Mouse (Mus musculus): ENCODE results near the gene Cdc42ep4.

The Cdc42ep4 gene

DNA sequence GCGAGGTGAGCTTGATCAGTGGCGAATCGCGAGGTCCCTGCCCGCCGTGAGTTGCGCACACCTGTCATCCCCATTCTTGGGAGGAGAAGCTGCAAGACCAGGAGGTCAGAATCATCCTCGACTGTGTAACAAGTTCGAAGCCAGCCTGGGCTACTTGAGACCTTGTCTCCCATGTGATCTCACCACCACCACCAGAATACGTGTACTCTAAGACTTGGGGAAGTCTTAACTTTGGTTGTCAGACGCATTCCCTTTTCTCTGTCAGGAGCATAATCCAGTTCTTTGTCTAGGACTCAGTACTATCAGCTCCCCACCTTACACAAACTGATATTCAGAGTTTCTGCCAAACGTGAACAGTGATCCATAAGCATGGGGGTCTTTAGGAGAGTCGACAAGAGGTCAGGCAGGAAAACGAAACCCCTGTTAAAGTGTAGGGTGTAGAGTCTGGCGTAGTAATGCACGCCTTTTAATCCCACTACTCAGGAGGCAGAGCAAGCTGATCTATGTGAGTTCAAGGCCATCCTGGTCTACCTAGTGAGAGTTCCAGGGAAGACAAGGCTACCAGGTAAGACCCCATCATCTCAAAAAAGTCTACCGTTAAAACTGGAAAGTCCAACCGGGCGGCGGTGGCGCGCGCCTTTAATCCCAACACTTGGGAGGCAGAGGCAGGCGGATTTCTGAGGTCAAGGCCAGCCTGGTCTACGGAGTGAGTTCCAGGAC lies 66.8 kb downstream of the Cdc42ep4 start:
- DNase-seq (ENCODE audit: extremely low spot score, low spot score), result no peak

DNA sequence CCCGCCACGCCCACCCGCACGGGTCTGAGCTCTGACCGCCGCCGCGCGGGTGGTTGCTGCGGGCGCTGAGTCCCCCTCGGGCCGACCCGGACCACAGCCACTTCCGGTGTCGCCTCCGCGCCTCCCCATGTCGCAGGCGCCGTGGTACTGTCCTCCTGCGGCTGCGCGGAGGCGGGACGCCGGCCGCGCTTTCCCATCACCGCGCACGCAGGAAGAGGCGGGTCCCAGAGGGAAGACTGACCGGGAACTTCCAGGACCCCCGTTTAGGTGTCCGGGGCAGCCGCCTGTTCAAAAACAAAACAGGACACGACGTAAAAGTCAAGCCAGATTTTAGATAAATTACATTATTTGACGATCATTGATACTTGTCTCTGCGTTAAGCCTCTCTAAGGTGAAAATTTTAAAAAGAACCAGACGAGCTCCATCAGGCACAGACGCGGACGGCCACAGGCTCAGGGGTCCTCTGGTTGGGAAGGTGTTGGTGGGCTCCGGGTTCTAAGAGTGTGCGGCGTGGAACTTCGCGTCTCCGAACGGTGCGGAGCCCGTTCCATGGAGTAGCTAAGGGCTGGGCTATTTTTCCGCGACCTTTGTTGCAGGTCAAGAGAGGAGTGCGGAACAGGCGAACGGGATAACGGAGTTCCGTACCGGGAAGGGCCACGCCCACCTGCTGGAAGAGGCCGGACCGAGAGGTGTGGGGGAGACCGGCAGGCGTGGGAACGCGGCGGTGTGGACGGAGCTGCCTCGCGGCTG lies 67.5 kb downstream of the Cdc42ep4 start, which contains the start of the genes Fam104a and D11Wsu47e:
Fam104a (minus strand) TSS at position 199 of the 750 bp plus-strand sequence.
D11Wsu47e (plus strand) TSS at position 456 of the 750 bp plus-strand sequence.
- peak; percentile 95 for DNase-seq (ENCODE audit: extremely low spot score, low spot score)

DNA sequence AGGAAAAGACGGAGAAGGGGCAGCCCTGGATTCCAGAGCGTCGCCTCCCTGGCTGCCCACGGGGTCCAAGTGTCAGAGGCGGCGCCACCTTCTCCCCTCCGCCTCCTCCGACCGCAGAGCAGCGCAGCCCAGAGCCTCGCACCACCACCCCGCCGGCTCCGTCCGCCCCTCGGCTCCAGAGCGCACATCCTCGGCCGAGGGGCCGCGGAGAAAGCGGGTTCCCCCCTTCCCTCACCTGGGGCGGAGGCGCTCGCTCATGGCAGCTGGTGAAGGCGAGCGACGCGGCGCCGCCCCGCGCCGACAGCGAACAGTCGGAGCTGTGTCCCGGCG lies 68.1 kb downstream of the Cdc42ep4 start:
- no peak for DNase-seq (ENCODE audit: extremely low spot score, low spot score)

DNA sequence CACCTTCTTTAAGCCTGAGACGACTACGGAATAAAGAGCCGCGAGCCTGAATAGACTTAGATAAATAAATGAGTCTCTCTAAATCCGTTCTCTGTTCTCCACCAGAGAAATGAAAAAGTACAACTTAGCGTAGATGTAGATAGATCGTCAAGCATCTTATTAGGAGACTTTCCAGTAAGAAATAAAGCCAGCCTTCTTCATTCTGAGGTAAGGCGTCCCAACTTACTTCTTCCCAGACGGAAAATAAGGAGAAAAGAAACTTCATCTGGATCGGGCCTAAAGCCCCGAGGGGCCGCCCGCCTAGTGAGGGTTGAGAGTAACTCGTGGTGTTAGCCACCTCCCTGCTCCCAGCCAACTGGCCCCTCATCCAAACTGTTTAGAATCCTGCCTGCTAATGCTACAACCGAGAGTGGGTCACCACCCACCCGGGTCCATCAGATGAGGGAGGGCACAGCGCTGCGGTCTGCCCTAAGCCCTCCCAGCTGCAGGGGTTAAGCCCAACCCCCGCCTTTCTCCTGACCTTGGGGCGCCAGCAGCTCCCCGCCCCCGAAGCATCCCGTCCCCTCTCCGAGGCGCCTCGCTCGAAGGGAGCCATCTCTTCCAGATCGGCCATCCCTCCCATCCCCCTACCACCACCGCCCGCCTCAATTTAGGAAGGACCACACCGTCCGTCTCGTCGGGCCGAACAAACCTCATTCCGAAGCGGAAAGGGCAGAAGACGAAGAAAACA lies 68.6 kb downstream of the Cdc42ep4 start:
- DNase-seq (ENCODE audit: extremely low spot score, low spot score), result peak; percentile 75

DNA sequence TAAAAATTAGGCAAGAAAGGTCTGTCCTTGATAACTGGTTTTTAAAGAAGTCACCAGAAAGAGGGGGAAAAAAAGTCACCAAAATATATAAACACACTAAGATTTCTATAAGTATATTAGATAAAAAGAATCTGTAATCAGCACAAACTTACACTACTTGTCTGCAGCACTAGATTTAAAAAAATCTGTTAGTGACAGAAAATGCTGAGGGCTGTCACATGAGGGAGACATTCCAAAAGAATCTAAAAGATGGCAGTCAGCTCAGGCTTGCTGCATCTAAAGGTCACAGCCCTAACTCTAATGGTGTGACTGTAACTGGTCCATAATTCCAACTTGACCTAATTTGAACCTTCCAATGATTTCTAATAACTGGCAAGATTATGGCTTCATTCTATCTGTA lies 69.7 kb downstream of the Cdc42ep4 start:
- no peak for DNase-seq (ENCODE audit: extremely low spot score, low spot score)

DNA sequence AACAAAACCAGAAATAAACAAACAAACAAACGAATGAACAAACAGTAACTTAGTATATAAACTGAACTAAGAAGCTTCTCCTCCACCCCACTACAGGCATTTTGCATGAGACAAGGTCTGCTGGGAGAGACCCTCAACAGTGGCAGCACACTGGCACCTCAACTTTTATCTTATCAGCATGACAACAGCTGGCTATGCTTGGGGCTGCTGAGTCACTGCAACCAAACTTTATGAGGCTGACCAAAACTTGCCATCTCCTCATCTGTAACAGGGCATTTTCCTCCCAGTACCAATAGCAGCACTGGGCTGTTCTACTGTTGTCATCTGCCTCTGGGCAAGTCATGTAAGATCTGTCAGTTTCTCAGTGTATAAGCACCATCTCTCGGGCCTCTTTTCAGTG lies 70.7 kb downstream of the Cdc42ep4 start:
- DNase-seq (ENCODE audit: extremely low spot score, low spot score), result no peak

DNA sequence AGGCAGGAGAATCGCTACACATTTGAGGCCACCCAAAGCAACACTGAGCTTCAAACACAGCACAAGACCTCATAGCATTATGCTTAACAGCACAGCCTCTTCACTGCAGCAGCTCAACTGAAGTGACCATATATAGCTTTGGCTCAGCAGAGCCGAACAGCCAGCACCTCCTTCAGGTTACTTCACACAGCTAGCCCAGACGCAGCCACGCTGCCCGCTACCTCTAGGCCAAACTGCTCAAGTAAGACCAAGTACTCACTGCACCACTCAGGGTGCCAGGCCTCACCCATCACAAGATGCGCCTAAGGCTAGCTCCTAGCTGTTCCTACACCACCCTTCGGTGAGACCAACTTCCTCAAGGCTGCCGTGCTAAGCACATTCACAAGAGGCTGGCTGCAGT lies 73.3 kb downstream of the Cdc42ep4 start:
- DNase-seq (ENCODE audit: extremely low spot score, low spot score), result no peak

DNA sequence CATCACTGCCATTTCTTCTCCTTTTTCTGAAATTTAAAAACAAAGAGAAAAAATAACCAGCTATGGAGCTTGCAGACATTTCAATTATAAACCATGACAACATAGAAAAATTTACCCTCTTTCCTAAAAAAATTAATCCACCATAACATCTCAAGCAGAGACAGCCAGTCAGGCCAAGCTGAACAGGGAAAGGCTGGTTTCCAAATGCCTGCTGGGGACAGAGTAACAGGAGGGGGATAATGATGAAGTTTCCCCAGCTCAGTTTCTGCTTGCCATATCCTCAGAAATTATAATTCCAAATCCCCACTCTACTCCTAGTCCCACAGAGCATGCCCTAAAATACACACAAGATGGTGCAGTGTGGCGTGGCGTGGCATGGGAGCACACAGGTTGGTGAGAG lies 74.3 kb downstream of the Cdc42ep4 start:
- DNase-seq (ENCODE audit: extremely low spot score, low spot score), result no peak
